Mouse (Mus musculus): Measurements from ENCODE around the gene Tnfaip8l1. TPM values are rescaled to one million over a fixed set of nuclear protein-coding genes. Genes with fewer than 3 reads are reported as not detected.

Gene Tnfaip8l1
- polyA plus RNA-seq, 1 experiment from 2014 or later = 1.2 TPM

GRCm38 (mm10) chr17:56182975-56183657 lies 20.8 kb downstream of the Tnfaip8l1 start:
- Histone ChIP-seq H3K79me2 (ENCODE audit: inconsistent target) (peaks cover 28% of the 10 kb centered on the region), H3K36me3 (ENCODE audit: inconsistent target) (peaks cover 39% of the 10 kb centered on the region), H3K27ac (peak overlapping the region; percentile 63), H3K4me3 (ENCODE audit: inconsistent target) (peak overlapping the region; percentile 91)
- WGBS (ENCODE audit: missing documents) = 6% methylated on average over 13 of the region's 14 CpGs

- Histone ChIP-seq H3K79me2 (ENCODE audit: inconsistent target) (peaks cover 28% of the 10 kb centered on the region), H3K27ac (peak within 1 kb of the TSS; percentile 63), H3K36me3 (ENCODE audit: inconsistent target) (peaks cover 40% of the 10 kb centered on the region), H3K4me3 (ENCODE audit: inconsistent target) (peak within 1 kb of the TSS; percentile 91)
- under 1% methylated on average over 47 of the region's 47 CpGs for WGBS (ENCODE audit: missing documents)
These were observed 21.4 kb downstream of the Tnfaip8l1 start, which contains the start of gene Mydgf for GRCm38 (mm10) chr17:56183658-56184103. Gene Mydgf (minus strand): TSS chr17:56183920.

GRCm38 (mm10) chr17:56185281-56186141 lies 23.2 kb downstream of the Tnfaip8l1 start:
- Histone ChIP-seq H3K79me2 (ENCODE audit: inconsistent target) (peaks cover 28% of the 10 kb centered on the region), H3K27ac (no peak overlapping the region), H3K4me3 (ENCODE audit: inconsistent target) (no peak overlapping the region), H3K36me3 (ENCODE audit: inconsistent target) (peaks cover 38% of the 10 kb centered on the region)
- 86% methylated on average over 9 of the region's 11 CpGs for WGBS (ENCODE audit: missing documents)

GRCm38 (mm10) chr17:56191266-56191665 lies 29.0 kb downstream of the Tnfaip8l1 start:
- H3K36me3 ChIP-seq (ENCODE audit: inconsistent target) = peaks cover 71% of the 10 kb centered on the region
- WGBS (ENCODE audit: missing documents) = 92% methylated on average over 6 of the region's 6 CpGs

DNA sequence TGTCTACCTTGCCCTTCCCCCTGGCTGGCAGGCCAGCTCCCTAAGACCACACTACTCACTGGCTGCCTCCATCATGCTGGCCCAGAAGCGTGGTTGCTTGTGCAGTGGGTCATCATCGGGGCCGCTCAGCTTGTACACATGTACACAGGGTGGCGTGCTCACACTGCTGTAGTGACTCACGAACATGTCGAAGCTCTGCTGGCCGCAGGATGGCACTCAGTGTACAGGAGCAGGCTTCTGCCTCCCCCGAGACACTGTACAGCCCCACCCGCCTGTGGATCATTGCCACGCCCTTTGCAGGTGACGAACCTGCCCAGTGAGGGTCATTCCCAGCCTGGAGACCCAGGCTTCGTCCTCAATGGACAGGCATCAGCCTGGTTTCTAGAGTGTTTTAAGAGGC lies 32.1 kb downstream of the Tnfaip8l1 start:
- Histone ChIP-seq H3K79me2 (ENCODE audit: inconsistent target) (no peaks in the 10 kb centered on the region), H3K4me3 (ENCODE audit: inconsistent target) (no peak overlapping the region), H3K27ac (no peak overlapping the region), H3K36me3 (ENCODE audit: inconsistent target) (peaks cover 77% of the 10 kb centered on the region)
- WGBS (ENCODE audit: missing documents) = 89% methylated on average over 12 of the region's 12 CpGs

More at GRCm38 (mm10) chr17:56191266-56191665, 29.0 kb downstream of the Tnfaip8l1 start:
- Histone ChIP-seq H3K79me2 (ENCODE audit: inconsistent target) (no peaks in the 10 kb centered on the region), H3K27ac (no peak overlapping the region), H3K4me3 (ENCODE audit: inconsistent target) (no peak overlapping the region)

- Histone ChIP-seq H3K4me3 (ENCODE audit: inconsistent target) (no peak overlapping the region), H3K79me2 (ENCODE audit: inconsistent target) (no peaks in the 10 kb centered on the region), H3K27ac (no peak overlapping the region), H3K36me3 (ENCODE audit: inconsistent target) (peaks cover 78% of the 10 kb centered on the region)
- WGBS (ENCODE audit: missing documents) = 95% methylated on average over 12 of the region's 13 CpGs
These were observed 32.5 kb downstream of the Tnfaip8l1 start for GRCm38 (mm10) chr17:56194765-56195164.

DNA sequence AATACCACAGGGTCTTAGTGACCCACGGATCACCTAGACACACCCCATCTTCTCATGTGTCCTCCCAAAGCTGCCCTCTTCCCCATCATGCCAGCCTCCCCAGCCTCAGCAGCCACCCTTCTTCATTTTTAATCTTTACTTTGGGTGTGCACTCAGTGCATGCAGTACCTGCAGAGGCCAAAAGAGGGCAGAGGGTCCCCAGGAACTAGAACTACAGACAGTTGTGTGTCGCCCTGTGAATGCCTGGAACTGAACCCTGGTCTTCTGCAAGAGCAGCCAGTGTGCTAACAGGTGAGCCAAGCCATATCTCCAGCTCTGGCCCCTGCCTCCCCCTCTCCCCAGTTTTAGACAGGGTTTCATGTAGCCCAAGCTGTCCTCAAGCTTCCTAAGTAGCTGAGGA lies 34.6 kb downstream of the Tnfaip8l1 start:
- 76% methylated on average over 2 of the region's 2 CpGs for WGBS (ENCODE audit: missing documents)
- H3K36me3 ChIP-seq (ENCODE audit: inconsistent target) = peaks cover 81% of the 10 kb centered on the region
- no peak overlapping the region for H3K27ac ChIP-seq
- H3K4me3 ChIP-seq (ENCODE audit: inconsistent target) = no peak overlapping the region
- H3K79me2 ChIP-seq (ENCODE audit: inconsistent target) = no peaks in the 10 kb centered on the region

DNA sequence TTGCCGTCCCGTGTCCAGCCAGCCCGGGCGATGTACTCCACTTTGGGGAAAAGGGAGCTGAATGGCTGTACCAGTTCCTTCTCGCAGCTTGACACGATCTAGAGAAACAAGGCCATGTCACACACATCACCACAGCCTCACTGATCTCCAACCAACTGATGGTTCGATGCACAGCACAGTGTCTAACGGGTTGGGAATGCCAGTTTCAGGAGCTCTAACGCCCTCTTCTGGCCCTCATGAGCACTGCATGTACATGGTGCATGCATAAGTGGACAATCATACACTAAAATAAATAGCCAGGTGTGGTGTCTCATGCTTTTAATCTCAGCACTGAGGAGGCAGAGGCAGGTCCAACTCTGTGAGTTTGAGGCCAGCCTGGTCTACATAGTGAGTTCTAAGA lies 38.3 kb downstream of the Tnfaip8l1 start:
- H3K27ac ChIP-seq = no peak overlapping the region
- H3K36me3 ChIP-seq (ENCODE audit: inconsistent target) = peaks cover 84% of the 10 kb centered on the region
- no peak overlapping the region for H3K4me3 ChIP-seq (ENCODE audit: inconsistent target)
- 83% methylated on average over 9 of the region's 9 CpGs for WGBS (ENCODE audit: missing documents)
- no peaks in the 10 kb centered on the region for H3K79me2 ChIP-seq (ENCODE audit: inconsistent target)

DNA sequence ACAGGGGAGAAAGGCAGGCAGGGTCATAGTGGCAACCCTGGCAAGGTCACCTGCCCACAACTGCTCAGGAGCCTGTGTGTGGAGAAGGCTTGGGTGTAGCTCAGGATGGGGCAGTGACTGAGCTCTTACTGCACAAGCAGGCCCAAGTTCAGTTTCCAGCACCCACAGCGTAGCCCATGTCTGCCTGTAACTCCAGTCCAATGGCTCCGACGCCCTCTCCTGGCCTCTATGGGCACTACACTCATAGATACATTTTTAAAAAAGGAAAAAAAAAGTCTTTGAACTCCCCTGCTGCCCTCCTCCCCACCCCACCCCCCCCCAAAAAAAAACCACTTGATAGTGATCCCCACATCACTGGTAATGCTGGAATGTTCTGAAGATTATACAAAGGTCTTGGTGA lies 39.4 kb downstream of the Tnfaip8l1 start:
- Histone ChIP-seq H3K27ac (no peak overlapping the region), H3K79me2 (ENCODE audit: inconsistent target) (no peaks in the 10 kb centered on the region), H3K4me3 (ENCODE audit: inconsistent target) (no peak overlapping the region), H3K36me3 (ENCODE audit: inconsistent target) (peaks cover 84% of the 10 kb centered on the region)
- WGBS (ENCODE audit: missing documents) = 72% methylated on average over 3 of the region's 3 CpGs

- Histone ChIP-seq H3K4me3 (ENCODE audit: inconsistent target) (no peak overlapping the region), H3K79me2 (ENCODE audit: inconsistent target) (no peaks in the 10 kb centered on the region), H3K36me3 (ENCODE audit: inconsistent target) (peaks cover 84% of the 10 kb centered on the region), H3K27ac (no peak overlapping the region)
- WGBS (ENCODE audit: missing documents) = 96% methylated on average over 8 of the region's 8 CpGs
These were observed 40.2 kb downstream of the Tnfaip8l1 start for GRCm38 (mm10) chr17:56202476-56202875.

GRCm38 (mm10) chr17:56203729-56204128 lies 41.5 kb downstream of the Tnfaip8l1 start:
- whole genome bisulfite sequencing (ENCODE audit: missing documents) = 69% methylated on average over 3 of the region's 3 CpGs
- no peaks in the 10 kb centered on the region; the same call in 1 of the 2 replicates for H3K79me2 ChIP-seq (ENCODE audit: inconsistent target)

DNA sequence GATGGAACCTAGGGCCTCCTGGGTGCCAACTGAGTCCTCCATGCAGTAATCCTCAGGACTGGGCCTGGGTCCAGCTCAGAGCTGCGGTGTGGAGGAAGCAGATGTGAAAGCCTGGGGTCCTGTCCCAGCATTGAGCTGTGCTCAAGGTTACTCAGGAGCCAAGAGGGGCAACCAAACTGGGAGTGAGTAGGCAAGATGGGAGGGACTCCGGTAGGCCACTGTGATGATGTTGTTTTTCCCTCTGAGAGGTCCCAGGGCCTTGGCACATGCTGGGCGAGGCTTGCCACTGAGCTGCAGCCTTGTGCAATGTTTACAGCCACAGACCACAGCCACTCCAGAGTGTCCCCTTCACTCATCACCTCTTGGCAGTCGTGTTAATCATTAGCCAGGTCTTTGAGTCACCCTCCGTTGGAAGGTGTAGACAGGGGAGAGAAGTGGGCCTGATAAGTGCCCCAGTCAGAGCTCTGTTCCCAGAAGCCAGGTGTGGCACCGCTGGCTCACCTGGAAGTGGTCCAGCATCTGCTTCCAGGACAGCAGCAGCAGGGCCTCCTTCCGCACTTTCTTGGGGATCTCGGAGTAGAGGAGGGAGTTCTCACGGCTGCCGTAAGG lies 44.1 kb downstream of the Tnfaip8l1 start:
- Histone ChIP-seq H3K79me2 (ENCODE audit: inconsistent target) (peaks cover 10% of the 10 kb centered on the region; the same call in 1 of the 2 replicates), H3K36me3 (ENCODE audit: inconsistent target) (peaks cover 89% of the 10 kb centered on the region), H3K4me3 (ENCODE audit: inconsistent target) (no peak overlapping the region), H3K27ac (no peak overlapping the region)
- WGBS (ENCODE audit: missing documents) = 90% methylated on average over 10 of the region's 10 CpGs

More at GRCm38 (mm10) chr17:56203729-56204128, 41.5 kb downstream of the Tnfaip8l1 start:
- no peak overlapping the region for H3K4me3 ChIP-seq (ENCODE audit: inconsistent target)
- H3K36me3 ChIP-seq (ENCODE audit: inconsistent target) = peaks cover 84% of the 10 kb centered on the region
- H3K27ac ChIP-seq = no peak overlapping the region

- peaks cover 91% of the 10 kb centered on the region for H3K36me3 ChIP-seq (ENCODE audit: inconsistent target)
- H3K4me3 ChIP-seq (ENCODE audit: inconsistent target) = no peak overlapping the region
- WGBS (ENCODE audit: missing documents) = 90% methylated on average over 6 of the region's 6 CpGs
- no peak overlapping the region for H3K27ac ChIP-seq
- H3K79me2 ChIP-seq (ENCODE audit: inconsistent target) = peaks cover 10% of the 10 kb centered on the region; the same call in 1 of the 2 replicates
These were observed 44.9 kb downstream of the Tnfaip8l1 start for GRCm38 (mm10) chr17:56206986-56207674.

- no peak overlapping the region for H3K27ac ChIP-seq
- H3K36me3 ChIP-seq (ENCODE audit: inconsistent target) = peaks cover 82% of the 10 kb centered on the region
- no peak overlapping the region for H3K4me3 ChIP-seq (ENCODE audit: inconsistent target)
These were observed 45.8 kb downstream of the Tnfaip8l1 start for GRCm38 (mm10) chr17:56207963-56208530.

More at GRCm38 (mm10) chr17:56207963-56208530, 45.8 kb downstream of the Tnfaip8l1 start:
- peaks cover 17% of the 10 kb centered on the region; the same call in 1 of the 2 replicates for H3K79me2 ChIP-seq (ENCODE audit: inconsistent target)
- WGBS (ENCODE audit: missing documents) = 93% methylated on average over 9 of the region's 9 CpGs

Measured in macrophage (primary cell).